Mouse (Mus musculus) regulatory T cell (primary cell): Measurements from ENCODE around the gene Abhd14b.

Experiments
- in situ Hi-C: fragments of 300-600 bp; cut with MboI, MseI; formaldehyde crosslinking; loops from one replicate; pipeline ENCODE4 v1.15.1; 2025; ENCODE audit warnings: high pct_unique_total_duplicates

The Abhd14b gene

GRCm38 (mm10) chr9:106457163-106457559, 9.9 kb downstream of the Abhd14b start:
- in situ Hi-C loops, result no loop called here

GRCm38 (mm10) chr9:106457920-106458319, 10.7 kb downstream of the Abhd14b start:
- in situ Hi-C loops, result no loop called here

- in situ Hi-C loops, result no loop called here
Measured at GRCm38 (mm10) chr9:106459946-106460345, 12.7 kb downstream of the Abhd14b start.

- in situ Hi-C loops, result no loop called here
Measured at GRCm38 (mm10) chr9:106460401-106461025, 13.3 kb downstream of the Abhd14b start.

GRCm38 (mm10) chr9:106461026-106461415, 13.8 kb downstream of the Abhd14b start:
- in situ Hi-C loops, result no loop called here

GRCm38 (mm10) chr9:106461641-106462429, 14.6 kb downstream of the Abhd14b start:
- in situ Hi-C loops, result no loop called here

GRCm38 (mm10) chr9:106462430-106462800, 15.2 kb downstream of the Abhd14b start:
- in situ Hi-C loops, result no loop called here

GRCm38 (mm10) chr9:106463122-106464063, 16.1 kb downstream of the Abhd14b start:
- in situ Hi-C loops, result no loop called here

GRCm38 (mm10) chr9:106464751-106465541, 17.7 kb downstream of the Abhd14b start:
- in situ Hi-C loops, result no loop called here

- in situ Hi-C loops, result no loop called here
Measured at GRCm38 (mm10) chr9:106465571-106466200, 18.4 kb downstream of the Abhd14b start, which contains the start of gene Gpr62. TSS of gene Gpr62 (minus strand) at chr9:106465938.

GRCm38 (mm10) chr9:106466721-106467120, 19.5 kb downstream of the Abhd14b start:
- in situ Hi-C loops, result no loop called here

GRCm38 (mm10) chr9:106467746-106468145, 20.5 kb downstream of the Abhd14b start:
- in situ Hi-C loops, result no loop called here

GRCm38 (mm10) chr9:106469317-106469716, 22.1 kb downstream of the Abhd14b start:
- in situ Hi-C loops, result no loop called here

- in situ Hi-C loops, result no loop called here
Measured at GRCm38 (mm10) chr9:106469776-106470175, 22.5 kb downstream of the Abhd14b start.

- in situ Hi-C loops, result no loop called here
Measured at GRCm38 (mm10) chr9:106470991-106471750, 23.9 kb downstream of the Abhd14b start.

- in situ Hi-C loops, result no loop called here
Measured at GRCm38 (mm10) chr9:106471892-106472291, 24.6 kb downstream of the Abhd14b start.

GRCm38 (mm10) chr9:106472321-106472720, 25.1 kb downstream of the Abhd14b start:
- in situ Hi-C loops, result no loop called here

GRCm38 (mm10) chr9:106473081-106473752, 26.0 kb downstream of the Abhd14b start:
- in situ Hi-C loops, result no loop called here

- in situ Hi-C loops, result no loop called here
Measured at GRCm38 (mm10) chr9:106473753-106474105, 26.5 kb downstream of the Abhd14b start.
